Mouse (Mus musculus) G1E (cell line): Measurements from ENCODE around the gene Ccl11.

Experiments used
- CTCF ChIP-seq: IDR thresholded peaks from 2 replicates; pipeline ENCODE4 v1.5.1; 2012; ENCODE audit warnings: low read depth, low read length, inconsistent platforms, mixed read lengths
- GATA2 ChIP-seq: IDR thresholded peaks from 2 replicates; pipeline ENCODE4 v1.6.1; 2012; ENCODE audit warnings: low read depth, low read length, inconsistent platforms, borderline replicate concordance
- POLR2AphosphoS5 ChIP-seq: IDR thresholded peaks from 2 replicates; pipeline ENCODE4 v1.6.1; 2012; ENCODE audit warnings: low read depth, low read length, inconsistent platforms; ENCODE audit not compliant: insufficient replicate concordance
- TAL1 ChIP-seq: conservative IDR thresholded peaks from 2 replicates; pipeline ENCODE4 v1.6.1; 2012; ENCODE audit warnings: low read depth, low read length, inconsistent platforms, mixed read lengths

DNA sequence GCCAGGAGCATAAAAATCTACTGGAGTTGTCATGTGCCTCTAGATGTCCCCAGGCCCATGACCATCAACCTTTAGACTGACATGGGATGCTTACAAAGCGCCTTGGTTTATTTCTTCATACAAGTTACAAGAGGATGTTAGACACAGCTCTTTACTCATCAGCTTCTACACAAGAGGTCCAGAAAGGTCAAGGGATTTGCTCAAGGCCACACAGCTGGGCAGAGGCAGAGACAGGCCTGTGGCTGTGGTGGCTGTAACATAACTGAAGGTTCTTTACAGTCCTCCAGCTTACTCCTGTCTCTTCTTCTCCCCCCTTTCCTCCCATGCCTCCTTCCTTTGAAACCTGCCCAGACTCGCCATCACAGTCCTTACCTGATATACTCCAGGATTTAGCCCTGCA is 27.5 kb upstream of the Ccl11 start:
- no peak for TF ChIP-seq CTCF
- no peak for TF ChIP-seq POLR2AphosphoS5
- TF ChIP-seq TAL1: no peak
- TF ChIP-seq GATA2: no peak
